Mouse (Mus musculus) brain, embryonic 14.5 days (tissue): ENCODE results near the gene Olfr944. TPM values are rescaled to one million over a fixed set of nuclear protein-coding genes. Genes with fewer than 3 reads are reported as not detected.

Experiments used
- DNase-seq: peaks from one replicate; pipeline ENCODE4 v3.0.0-alpha.2; 2011; ENCODE audit warnings: low read depth
- CTCF ChIP-seq: fragments of 200-500 bp; IDR thresholded peaks from 2 replicates; pipeline ENCODE4 v1.5.1; 2012; ENCODE audit warnings: inconsistent platforms, mild to moderate bottlenecking, moderate library complexity, borderline replicate concordance; ENCODE audit not compliant: insufficient read depth, insufficient read length; ENCODE audit errors: extremely low read depth
- POLR2A ChIP-seq: fragments of 200-500 bp; IDR thresholded peaks from 2 replicates; pipeline ENCODE4 v1.6.1; 2012; ENCODE audit warnings: mild to moderate bottlenecking, inconsistent platforms, borderline replicate concordance; ENCODE audit not compliant: poor library complexity, insufficient read depth, insufficient read length, severe bottlenecking; ENCODE audit errors: extremely low read depth
- polyA plus RNA-seq: library from polyadenylated mRNA; depleted of rRNA; stranded (reverse); fragments of >200 nt; gene quantifications from 2 replicates; pipeline ENCODE4 v1.2.3, GENCODE M21; 2012; rRNA removed

The Olfr944 gene
- polyA plus RNA-seq: not detected in 2 replicates

- TF ChIP-seq POLR2A (no peak), CTCF (no peak)
- DNase-seq: no peak
Measured at GRCm38 (mm10) chr9:39201620-39202019, at the start of gene Olfr944. Gene Olfr944, plus strand, starts transcription at chr9:39201920.

- peak; percentile 13 for DNase-seq
- TF ChIP-seq POLR2A: no peak
Measured at GRCm38 (mm10) chr9:39152401-39152800, 49.3 kb upstream of the Olfr944 start.

GRCm38 (mm10) chr9:39166004-39166403, 35.7 kb upstream of the Olfr944 start, which contains the start of gene Olfr943:
Gene Olfr943, plus strand, starts transcription at chr9:39166304.
- no peak for DNase-seq

DNA sequence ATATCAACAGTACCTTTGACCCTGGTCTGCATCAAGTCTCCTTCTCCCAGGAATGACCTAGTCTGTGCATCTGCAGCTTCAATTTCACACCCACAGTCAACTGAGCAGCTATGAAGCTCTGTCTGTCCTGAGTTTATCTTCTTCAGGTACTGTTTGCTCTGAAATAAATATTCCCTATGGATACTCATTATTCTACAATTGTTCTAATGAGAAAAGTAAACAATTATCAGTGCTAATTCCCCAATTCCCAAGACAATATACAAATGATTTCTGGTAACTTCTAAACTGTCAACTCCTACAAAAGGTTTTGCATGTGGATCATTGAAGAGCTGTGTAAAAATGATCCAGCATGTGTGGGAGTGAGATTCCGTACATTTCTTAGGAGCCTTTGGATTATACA, 48.2 kb downstream of the Olfr944 start, which contains the start of gene Olfr1537:
TSS of gene Olfr1537 (minus strand) at position 101 of the 400 bp plus-strand sequence.
- DNase-seq: no peak
- TF ChIP-seq CTCF (no peak), POLR2A (no peak)

More at GRCm38 (mm10) chr9:39166004-39166403, 35.7 kb upstream of the Olfr944 start, which contains the start of gene Olfr943:
- TF ChIP-seq POLR2A: no peak
- no peak for TF ChIP-seq CTCF

Other genes starting within 250 kb of the Olfr944 start
- gene Olfr933, start 229.6 kb upstream of the Olfr944 start, polyA plus RNA-seq: not detected in 2 replicates
- not detected in 2 replicates for gene Olfr934, start 213.6 kb upstream of the Olfr944 start, polyA plus RNA-seq
- gene Olfr935, start 202.2 kb upstream of the Olfr944 start, polyA plus RNA-seq: not detected in 2 replicates
- gene Olfr146, start 178.5 kb upstream of the Olfr944 start, polyA plus RNA-seq: not detected in 2 replicates
- not detected in 2 replicates for gene Olfr937, start 137.0 kb upstream of the Olfr944 start, polyA plus RNA-seq
- gene Olfr938, start 123.0 kb upstream of the Olfr944 start, polyA plus RNA-seq: not detected in 2 replicates
- gene Olfr27, start 73.8 kb upstream of the Olfr944 start, polyA plus RNA-seq: not detected in 2 replicates
- gene Olfr943, start 35.6 kb upstream of the Olfr944 start, polyA plus RNA-seq: not detected in 2 replicates
- gene Olfr1537, start 48.1 kb downstream of the Olfr944 start, polyA plus RNA-seq: not detected in 2 replicates
- not detected in 2 replicates for gene Olfr945, start 74.9 kb downstream of the Olfr944 start, polyA plus RNA-seq
- not detected in 2 replicates for gene Olfr948, start 124.1 kb downstream of the Olfr944 start, polyA plus RNA-seq
- gene Olfr951, start 185.5 kb downstream of the Olfr944 start, polyA plus RNA-seq: not detected in 2 replicates
- gene Olfr952, start 225.2 kb downstream of the Olfr944 start, polyA plus RNA-seq: not detected in 2 replicates